Mouse (Mus musculus) T-helper 17 cell (primary cell): ENCODE results near the gene Tmem19.

Source experiments
- in situ Hi-C, 2 experiments: fragments of 300-600 bp; cut with MboI, MseI; formaldehyde crosslinking; loops; 1 replicate in 1 of 2; 2 replicates in 1 of 2; pipeline ENCODE4 v1.15.1; 2025; ENCODE audit warnings: high pct_unique_total_duplicates in 2 of 2

Gene Tmem19

GRCm38 (mm10) chr10:115313641-115314286 is 48.5 kb downstream of the Tmem19 start:
- in situ Hi-C loops: loop anchor here (5.0 kb wide), 2 partner anchors 61 to 71 kb away; partner anchors contain the start of gene Tbc1d15 (in 1 of the 2)

DNA sequence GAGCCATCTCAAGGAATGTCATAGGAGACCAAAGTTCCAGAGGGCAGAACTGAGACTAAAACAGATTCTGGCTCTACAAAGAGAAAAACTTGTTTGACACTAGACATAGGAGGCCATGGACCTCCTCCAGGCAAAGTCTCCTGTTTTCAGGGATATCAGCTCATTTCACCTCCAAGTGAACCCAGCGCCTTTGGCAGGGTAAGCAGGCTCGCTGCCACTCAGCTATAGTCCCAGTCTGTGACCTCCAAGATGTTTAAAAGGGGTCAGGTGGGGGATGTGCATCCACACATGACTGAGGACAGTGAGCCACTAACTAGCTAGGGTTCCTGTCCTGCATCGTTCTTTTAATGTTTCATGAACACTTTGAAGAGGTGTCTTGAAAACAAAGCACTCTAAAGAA is 49.6 kb downstream of the Tmem19 start:
- in situ Hi-C loops: loop anchor here (5.0 kb wide), 2 partner anchors 60 to 70 kb away; partner anchors contain the start of gene Tbc1d15 (in 1 of the 2)

DNA sequence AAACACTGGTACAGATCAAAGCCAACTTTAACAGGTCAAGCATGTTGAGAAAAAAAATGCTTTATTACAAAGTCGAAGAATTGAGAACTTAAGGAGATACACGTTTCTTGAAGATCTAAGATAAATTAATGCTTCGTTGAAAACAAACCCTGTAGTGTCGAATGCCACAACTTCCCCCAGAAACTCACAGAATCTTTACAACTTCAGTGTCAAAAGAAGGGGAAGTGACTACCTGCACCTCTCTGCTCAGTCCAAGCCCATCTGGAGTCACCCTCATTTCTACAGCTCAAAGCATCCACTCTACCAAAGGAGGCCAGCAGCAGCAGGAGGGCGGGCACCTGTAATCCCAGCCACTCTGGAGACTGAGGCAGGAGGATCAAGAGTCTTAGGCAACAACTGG is 50.1 kb downstream of the Tmem19 start:
- in situ Hi-C loops: loop anchor here (5.0 kb wide), 2 partner anchors 60 to 70 kb away; partner anchors contain the start of gene Tbc1d15 (in 1 of the 2)

- in situ Hi-C loops: loop anchor here (5.0 kb wide), 2 partner anchors 59 to 69 kb away; partner anchors contain the start of gene Tbc1d15 (in 1 of the 2)
These were observed 50.9 kb downstream of the Tmem19 start for GRCm38 (mm10) chr10:115311263-115311965.

DNA sequence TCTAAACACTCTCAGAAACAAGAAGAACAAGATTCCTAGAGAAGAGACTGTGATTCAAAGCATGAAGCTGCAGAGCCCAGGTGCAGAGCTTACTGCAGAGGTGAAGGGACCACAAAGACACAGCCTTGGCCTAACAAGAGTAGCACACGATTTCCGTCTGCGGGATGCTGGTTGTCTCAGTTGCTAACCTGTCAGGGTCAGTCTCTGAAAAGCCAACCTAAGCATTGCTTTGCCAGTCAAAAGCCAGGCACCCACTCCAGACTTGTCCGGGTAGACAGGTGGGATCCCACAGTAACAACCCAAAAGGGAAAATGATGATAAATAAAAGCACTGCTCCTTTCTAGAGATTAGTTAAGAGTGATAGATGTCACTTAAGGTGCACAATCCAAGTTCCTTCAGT is 53.1 kb downstream of the Tmem19 start:
- in situ Hi-C loops: no loop called here

DNA sequence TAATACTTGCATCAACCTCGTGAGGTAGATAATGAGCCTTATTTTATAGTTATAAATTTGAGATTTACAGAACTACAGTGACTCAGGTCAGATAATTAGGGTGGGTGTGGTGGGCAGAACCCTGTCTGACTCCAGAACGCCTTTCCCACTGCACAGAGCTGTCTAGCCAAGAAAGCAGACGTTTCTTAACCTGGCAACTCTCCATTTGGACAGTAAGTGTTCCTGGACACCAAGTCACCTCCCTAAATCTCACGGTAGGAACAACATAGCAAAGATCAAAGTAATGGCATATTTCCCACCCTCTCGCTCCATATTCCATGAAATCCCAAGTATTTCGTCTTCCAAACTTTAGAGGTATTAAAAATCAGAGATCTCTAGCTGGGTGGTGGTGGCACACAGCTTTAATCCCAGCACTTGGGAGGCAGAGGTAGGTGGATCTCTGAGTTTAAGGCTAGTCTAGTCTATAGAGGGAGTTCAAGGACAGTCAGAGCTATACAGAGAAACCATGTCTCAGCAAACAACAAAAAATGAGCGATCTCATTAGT is 54.9 kb downstream of the Tmem19 start:
- in situ Hi-C loops: no loop called here

- in situ Hi-C loops: no loop called here
These were observed 63.6 kb downstream of the Tmem19 start for GRCm38 (mm10) chr10:115298683-115299082.

- in situ Hi-C loops: no loop called here
These were observed 64.7 kb downstream of the Tmem19 start for GRCm38 (mm10) chr10:115297582-115297981.

GRCm38 (mm10) chr10:115296401-115296935 is 65.8 kb downstream of the Tmem19 start:
- in situ Hi-C loops: no loop called here

DNA sequence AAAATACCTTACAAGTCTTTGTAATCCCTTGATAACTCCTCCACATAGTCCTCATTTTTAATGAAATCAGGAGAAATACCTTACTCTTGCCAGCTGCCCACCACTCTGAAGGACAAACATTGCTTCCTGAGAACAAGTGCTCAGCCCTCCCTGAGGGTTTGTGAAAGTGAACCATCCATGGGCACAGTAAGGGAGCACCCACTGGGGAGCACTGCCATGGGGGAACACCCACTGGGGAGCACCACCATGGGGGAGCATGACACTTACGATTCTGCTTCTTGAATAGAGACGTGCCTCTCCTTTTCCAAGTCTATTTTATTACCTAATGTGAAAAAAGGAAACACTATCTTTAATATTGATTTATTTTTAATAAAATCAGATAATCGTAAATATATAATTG is 67.1 kb downstream of the Tmem19 start:
- in situ Hi-C loops: no loop called here

GRCm38 (mm10) chr10:115294715-115295114 is 67.6 kb downstream of the Tmem19 start:
- in situ Hi-C loops: loop anchor here in 1 of 2 experiments (5.0 kb wide), 1 partner anchor 37 kb away; no protein-coding TSS in a partner anchor

DNA sequence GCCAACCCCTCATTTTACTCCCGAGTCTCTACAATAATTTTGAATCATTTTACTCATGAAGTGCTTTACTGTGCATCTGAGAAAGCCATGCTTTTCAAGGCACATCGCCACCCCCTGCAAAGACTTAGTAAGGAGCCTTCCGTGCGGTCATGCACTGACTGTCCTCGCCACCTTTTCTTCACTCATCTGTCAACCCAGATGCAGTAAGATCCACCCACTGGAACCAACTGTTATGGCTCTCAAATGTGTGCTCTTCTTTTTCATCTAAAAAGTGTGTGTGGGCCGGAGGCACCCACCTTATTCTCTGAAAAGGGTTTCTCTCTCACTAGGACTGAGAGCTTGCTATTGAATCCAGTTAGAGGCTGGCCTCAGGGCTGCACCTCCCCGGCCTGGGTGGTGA is 68.4 kb downstream of the Tmem19 start:
- in situ Hi-C loops: loop anchor here in 1 of 2 experiments (5.0 kb wide), 1 partner anchor 37 kb away; no protein-coding TSS in a partner anchor

GRCm38 (mm10) chr10:115290671-115291070 is 71.6 kb downstream of the Tmem19 start:
- in situ Hi-C loops: loop anchor here in 1 of 2 experiments (5.0 kb wide), 1 partner anchor 33 kb away; no protein-coding TSS in a partner anchor
